Mouse (Mus musculus) erythroblast, embryonic 14.5 days (primary cell): ENCODE measurements around the gene Gimap5.

ENCODE experiments used
- GATA1 ChIP-seq: IDR thresholded peaks from 2 replicates; pipeline ENCODE4 v1.6.1; 2012; ENCODE audit warnings: low read length, inconsistent platforms, mixed read lengths
- TAL1 ChIP-seq: IDR thresholded peaks from 3 replicates; pipeline ENCODE4 v1.6.1; 2012; ENCODE audit warnings: low read length, inconsistent platforms, mixed read lengths

GRCm38 (mm10) chr6:48745959-48746889 lies at the start of gene Gimap5:
- TF ChIP-seq GATA1: no peak
- no peak for TF ChIP-seq TAL1
